Mouse (Mus musculus) cerebellum, adult 9-11 months (tissue): Measurements from ENCODE around the gene Rapgef4.

Source experiments
- DNase-seq: peaks from one replicate; pipeline ENCODE4 v3.0.0; 2022

Gene Rapgef4

DNA sequence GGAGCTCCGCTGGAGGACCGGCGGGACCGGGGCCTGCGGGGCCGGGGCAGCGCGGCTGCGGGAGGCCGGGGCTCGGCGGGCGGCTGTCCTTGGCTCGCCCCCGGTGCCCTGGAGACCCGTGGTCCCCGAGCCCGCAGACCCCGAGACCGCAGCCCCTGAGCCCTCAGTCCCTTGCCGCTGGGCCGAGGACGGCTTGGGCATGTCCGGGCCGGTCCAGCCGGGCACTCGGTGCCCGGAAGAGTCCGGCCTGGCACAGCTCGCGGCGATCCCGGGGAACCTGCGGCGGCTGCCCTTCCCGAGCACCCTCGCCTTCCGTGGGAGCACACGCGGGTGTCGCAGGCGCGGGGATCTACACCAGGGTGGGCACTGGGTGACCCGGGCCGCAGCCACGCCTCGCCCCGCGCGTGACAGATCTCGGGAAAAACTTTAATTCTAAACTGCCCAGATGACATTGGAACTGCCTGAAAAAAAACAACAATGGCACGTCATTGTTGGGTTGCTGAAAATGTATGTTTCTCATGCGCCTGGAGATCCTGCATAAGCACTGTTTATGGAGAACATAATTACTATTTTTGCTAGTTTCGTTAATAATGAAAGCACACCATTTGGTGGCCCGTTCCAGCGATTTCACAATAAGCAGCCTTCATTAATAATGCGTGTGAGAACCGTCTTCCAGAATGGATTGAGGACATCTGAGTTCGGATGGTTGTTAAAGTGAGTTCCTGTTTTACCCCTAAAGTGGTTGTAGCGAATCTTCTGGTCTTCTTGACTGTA is 305.0 kb downstream of the Rapgef4 start:
- no peak for DNase-seq

DNA sequence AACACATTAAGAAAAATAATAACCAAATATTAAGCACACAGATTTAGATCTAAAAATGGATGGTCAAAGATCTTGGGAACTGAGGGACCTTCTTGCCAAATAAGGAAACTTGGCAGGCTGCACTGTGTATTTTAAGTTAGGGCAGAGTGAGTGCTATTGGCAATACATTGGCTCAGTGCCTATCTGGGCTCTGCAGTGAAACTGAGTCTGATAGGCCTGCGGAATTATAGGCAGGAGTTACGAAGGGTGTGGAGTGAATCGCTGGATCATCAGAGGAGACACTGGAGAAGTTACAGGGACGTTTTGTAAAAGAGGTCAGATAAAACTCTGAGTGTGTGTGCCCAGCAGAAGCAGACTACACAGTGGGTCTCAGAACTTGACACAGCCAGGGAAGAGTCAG is 306.1 kb downstream of the Rapgef4 start:
- DNase-seq = no peak

DNA sequence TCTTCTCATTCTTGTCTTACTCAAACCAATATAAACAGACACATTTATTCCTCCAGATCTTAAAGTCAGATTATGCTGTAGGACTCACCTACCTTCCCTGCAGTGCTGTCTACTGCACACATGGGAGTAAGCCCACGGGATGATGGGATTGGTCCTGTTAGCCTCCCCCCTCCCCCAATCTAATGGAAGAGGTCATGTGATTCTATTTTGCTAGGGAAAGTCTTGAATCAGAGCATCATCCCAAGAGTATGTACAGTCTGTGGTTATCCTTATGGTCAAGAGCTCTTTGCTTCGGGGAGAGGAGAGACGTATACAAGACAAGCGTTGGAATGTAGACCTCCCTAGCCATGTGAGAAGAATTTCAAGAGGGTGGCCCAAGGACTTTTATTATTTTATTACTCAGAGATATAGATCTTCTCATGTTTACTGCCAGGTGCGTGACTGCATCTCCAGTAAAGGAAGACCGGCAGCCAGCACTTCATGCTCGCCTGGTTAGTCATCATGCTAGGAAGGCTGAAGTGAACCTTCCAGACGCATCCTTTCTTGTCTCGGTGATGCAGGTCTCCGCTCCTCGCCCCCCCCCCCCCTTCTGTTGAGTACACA is 308.0 kb downstream of the Rapgef4 start:
- DNase-seq = no peak

DNA sequence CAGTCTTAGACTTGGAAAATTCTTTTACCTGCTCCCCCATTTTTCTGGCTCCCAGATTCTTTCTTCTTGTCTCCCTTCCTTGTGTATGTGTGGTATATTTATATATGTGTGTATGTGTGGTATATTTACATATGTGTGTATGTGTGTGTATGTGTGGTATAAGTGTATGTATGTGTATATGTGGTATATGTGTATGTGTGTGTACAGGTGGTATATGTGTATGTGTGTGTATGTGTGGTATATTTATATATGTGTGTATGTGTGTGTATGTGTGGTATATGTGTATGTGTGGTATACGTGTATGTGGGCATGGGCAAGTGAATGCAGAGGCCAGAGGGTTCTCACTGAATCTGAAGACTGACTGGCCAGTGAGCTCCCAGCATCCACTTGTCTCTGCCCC is 310.1 kb downstream of the Rapgef4 start:
- no peak for DNase-seq

DNA sequence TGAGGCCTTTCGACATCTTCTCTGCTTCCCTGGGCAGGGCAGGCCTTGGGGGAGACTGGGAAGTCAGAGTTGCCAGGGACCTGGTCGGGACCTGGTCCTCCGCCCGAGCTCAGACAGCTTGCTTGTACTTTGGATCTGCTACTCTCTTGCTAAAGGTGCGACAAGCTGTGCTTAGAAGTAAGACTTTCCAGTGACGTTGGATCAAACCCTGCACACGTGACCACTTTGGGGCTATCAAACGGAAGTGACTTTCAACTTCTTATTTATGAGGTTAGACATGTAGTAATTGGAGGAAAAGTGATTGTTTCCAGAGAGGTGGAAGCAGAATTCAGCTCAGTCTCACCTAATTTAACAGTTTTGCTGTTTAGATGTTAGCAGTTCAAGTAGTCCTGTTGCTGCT is 311.5 kb downstream of the Rapgef4 start:
- DNase-seq = no peak

DNA sequence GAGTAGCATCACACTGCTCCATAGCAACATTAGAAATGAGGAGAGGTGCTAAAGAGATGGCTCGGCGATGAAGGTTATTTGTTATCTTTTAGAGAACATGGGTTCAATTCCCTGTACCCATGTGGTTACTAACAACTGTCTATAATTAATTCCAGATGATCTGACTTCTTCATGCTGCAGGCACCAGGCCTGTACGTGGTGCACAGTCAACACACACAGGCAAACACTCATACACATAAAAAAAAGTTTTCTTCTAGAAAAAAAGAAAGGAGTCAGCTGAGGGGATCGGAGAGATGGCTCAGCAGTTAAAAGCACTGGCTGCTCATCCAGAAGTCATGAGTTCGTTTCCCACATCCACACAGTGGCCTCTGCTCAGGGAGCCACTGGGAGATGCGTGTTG is 314.0 kb downstream of the Rapgef4 start:
- no peak for DNase-seq

DNA sequence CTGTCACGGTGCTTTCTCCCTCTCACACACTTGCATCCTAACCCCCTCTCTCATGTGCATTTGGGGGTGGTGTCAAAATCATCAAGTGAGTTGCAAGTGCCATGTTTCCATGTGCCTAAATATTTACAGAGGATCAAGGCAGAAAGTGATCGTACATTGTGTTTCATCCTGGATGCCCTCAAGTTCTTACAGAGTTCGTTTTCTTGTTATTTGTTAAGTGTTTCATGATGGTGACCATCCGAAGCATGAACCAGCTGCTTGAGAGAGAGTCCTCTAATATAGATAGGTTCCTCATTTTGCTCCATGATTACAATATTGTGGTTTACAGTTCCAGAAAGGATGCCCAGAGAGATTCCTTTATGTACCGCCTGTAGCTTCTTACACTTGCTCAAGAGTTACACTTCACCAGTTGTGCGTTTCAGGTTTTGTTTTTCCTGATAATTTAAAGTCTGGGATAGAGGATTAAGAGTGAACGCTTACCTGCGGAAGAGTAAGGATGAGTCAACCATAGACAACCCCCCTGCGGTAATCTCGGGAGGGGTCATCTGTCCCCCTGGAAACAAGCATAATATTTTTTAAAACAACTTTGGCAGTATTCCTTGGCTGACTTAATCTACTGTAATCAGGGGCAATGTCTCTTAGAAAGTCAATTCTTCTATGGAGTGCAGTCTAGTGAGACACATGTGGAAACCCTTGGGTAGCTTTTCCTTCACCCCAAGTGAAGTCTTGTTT is 316.1 kb downstream of the Rapgef4 start:
- no peak for DNase-seq

DNA sequence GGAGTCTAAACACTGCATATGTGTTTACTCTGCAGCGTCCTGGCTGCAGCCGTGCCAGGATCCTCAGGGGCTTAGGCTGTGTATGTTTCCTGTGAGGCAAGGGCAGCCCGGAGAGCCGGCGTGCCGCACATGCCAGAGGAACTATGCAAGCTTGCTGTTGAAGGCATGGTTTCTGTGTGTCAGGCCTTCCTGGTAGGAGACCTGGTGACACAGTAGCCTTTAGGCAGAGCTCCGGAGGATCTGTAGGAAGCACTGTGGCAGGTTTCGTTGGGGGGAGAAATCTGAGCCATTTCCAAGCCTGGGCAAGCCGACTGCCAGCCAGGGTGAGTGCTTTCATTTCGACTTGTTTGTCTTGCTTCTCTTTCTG is 316.7 kb downstream of the Rapgef4 start:
- no peak for DNase-seq

DNA sequence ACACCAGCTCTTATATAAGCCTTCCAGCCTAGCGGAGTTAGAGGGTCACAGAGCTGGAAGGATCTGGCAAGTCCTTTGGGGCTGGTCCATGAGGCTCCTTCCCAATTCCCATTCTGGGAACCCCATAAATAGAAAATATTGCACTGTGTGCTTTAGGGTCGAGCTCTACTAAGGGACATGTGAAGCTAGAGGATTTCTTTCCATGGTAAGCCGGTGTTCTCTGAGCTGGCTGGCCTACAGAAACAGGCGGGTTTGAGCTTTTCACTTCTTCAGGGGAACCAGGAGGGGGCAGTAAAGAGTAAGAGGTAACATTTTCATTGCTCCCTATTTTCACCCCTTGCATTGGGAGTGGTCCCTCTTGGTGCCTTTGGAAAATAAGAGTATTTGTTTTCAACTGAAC is 317.4 kb downstream of the Rapgef4 start:
- no peak for DNase-seq

DNA sequence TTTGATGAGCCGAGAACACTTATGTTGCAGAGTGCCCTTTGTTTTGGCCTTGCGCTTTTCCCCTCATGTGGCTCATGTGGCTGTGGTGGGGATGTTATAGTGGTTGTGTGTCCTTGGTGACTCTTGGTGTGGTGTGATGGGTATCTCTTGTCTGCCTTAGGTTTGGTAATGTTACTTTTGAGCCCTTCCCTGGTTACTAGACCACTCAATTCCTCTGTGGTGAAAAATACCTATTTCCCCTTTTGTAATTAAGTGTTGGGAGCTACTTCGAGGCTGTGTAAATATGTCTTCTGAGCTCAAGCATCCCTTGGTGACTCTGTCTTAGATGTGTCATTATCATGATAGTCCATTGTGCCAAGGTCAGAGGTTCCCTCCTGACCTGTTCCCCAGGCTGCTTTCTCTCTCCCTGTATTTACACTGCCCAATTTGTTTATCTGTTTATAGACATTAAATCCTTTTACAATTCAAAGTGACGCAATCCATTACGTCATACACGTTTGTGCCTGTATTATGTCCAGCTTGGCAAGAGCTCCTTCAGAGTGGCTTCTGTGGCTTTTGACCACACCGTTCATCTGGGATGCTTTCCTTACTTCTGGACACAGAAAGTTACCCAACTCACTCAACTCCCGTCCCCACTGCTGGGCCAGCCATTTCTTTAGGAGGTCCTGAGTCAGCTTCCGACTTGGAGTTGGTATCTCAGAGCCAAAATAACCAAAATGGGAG is 320.3 kb downstream of the Rapgef4 start:
- no peak for DNase-seq

DNA sequence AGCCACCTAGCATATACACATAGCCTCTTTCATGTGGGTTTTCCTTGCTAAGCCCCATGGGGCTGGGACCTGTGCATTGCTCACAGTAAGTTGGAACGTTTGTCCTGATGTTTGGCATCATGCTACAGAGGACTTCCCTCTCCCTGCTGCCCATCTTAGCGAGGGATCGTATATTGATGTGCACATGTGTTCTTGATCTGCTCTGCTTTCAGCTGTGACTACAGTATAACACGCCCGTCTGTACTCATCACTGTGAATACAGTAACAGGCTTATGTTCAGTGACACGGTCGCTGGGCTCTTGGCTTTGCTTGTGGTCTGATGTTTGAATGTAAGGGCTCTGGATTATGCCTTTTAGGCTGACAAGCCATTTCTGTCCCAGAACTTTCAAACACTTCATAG is 324.7 kb downstream of the Rapgef4 start:
- no peak for DNase-seq
